Mouse (Mus musculus): ENCODE results near the gene Mrpl49. TPM values are rescaled to one million over a fixed set of nuclear protein-coding genes. Genes with fewer than 3 reads are reported as not detected.

The Mrpl49 gene
- polyA plus RNA-seq, 1 experiment from 2014 or later, result 76.7 TPM

- 90% methylated on average over 10 of the region's 10 CpGs for WGBS
- ATAC-seq (ENCODE audit: insufficient number of reproducible peaks, insufficient read depth, low FRiP score, low TSS enrichment, low read depth), result no peak
- Histone ChIP-seq H3K9me3 (no peaks in the 10 kb centered on the region), H3K36me3 (no peaks in the 10 kb centered on the region), H3K4me2 (no peak overlapping the region), H3K4me1 (replicated peaks) (peaks cover 6% of the 10 kb centered on the region), H3K27me3 (peaks cover 34% of the 10 kb centered on the region), H3K4me3 (replicated peaks) (no peak overlapping the region), H3K27ac (no peak overlapping the region), H3K9ac (replicated peaks) (0 out of 2 replicates have a peak overlapping the region, but pooled peaks have one; percentile 6)
These were observed 43.9 kb downstream of the Mrpl49 start for GRCm38 (mm10) chr19:6013691-6014090.

GRCm38 (mm10) chr19:6009137-6009536, 48.4 kb downstream of the Mrpl49 start:
- Histone ChIP-seq H3K27me3 (peaks cover 3% of the 10 kb centered on the region; the same call in 1 of the 2 replicates), H3K9me3 (no peaks in the 10 kb centered on the region), H3K4me1 (replicated peaks) (peaks cover 10% of the 10 kb centered on the region), H3K4me2 (no peak overlapping the region), H3K9ac (replicated peaks) (no peak overlapping the region), H3K36me3 (no peaks in the 10 kb centered on the region), H3K27ac (no peak overlapping the region), H3K4me3 (replicated peaks) (no peak overlapping the region)
- ATAC-seq (ENCODE audit: insufficient number of reproducible peaks, insufficient read depth, low FRiP score, low TSS enrichment, low read depth), result no peak
- 73% methylated on average over 8 of the region's 8 CpGs for WGBS

- H3K36me3 ChIP-seq, result no peaks in the 10 kb centered on the region
- no peak overlapping the region for H3K4me3 ChIP-seq (replicated peaks)
- 31% methylated on average over 13 of the region's 13 CpGs for WGBS
- H3K4me1 ChIP-seq (replicated peaks), result peaks cover 10% of the 10 kb centered on the region
- H3K9ac ChIP-seq (replicated peaks), result no peak overlapping the region
- no peak overlapping the region for H3K27ac ChIP-seq
- no peak overlapping the region for H3K4me2 ChIP-seq
- ATAC-seq (ENCODE audit: insufficient number of reproducible peaks, insufficient read depth, low FRiP score, low TSS enrichment, low read depth), result no peak
- H3K27me3 ChIP-seq, result no peaks in the 10 kb centered on the region
- no peaks in the 10 kb centered on the region for H3K9me3 ChIP-seq
These were observed 50.6 kb downstream of the Mrpl49 start for GRCm38 (mm10) chr19:6007013-6007412.

GRCm38 (mm10) chr19:6005541-6005940, 52.0 kb downstream of the Mrpl49 start:
- WGBS, result 66% methylated on average over 11 of the region's 11 CpGs
- no peaks in the 10 kb centered on the region for H3K36me3 ChIP-seq

More at GRCm38 (mm10) chr19:6005541-6005940, 52.0 kb downstream of the Mrpl49 start:
- H3K9ac ChIP-seq (replicated peaks), result no peak overlapping the region
- peaks cover 10% of the 10 kb centered on the region for H3K4me1 ChIP-seq (replicated peaks)
- H3K4me2 ChIP-seq, result no peak overlapping the region
- no peaks in the 10 kb centered on the region for H3K27me3 ChIP-seq
- no peaks in the 10 kb centered on the region for H3K9me3 ChIP-seq
- no peak for ATAC-seq (ENCODE audit: insufficient number of reproducible peaks, insufficient read depth, low FRiP score, low TSS enrichment, low read depth)
- no peak overlapping the region for H3K4me3 ChIP-seq (replicated peaks)
- no peak overlapping the region for H3K27ac ChIP-seq

Small RNA genes within 50 kb of the gene (microRNA-seq; reads per million reads assigned to microRNA genes)
- gene Mir6988, result 1.4 reads per million

Other genes starting within 250 kb of the Mrpl49 start
- 37.2 and 41.4 TPM in 2 replicates for gene Frmd8, start 182.5 kb downstream of the Mrpl49 start, polyA plus RNA-seq (2016; fragmentation: Nextera tagmentation; extraction: Ambion mirVana)
- gene Slc25a45, start 180.0 kb downstream of the Mrpl49 start, polyA plus RNA-seq (2016; fragmentation: Nextera tagmentation; extraction: Ambion mirVana), result 1.2 and 2.1 TPM in 2 replicates
- gene Tigd3, start 163.6 kb downstream of the Mrpl49 start, polyA plus RNA-seq (2016; fragmentation: Nextera tagmentation; extraction: Ambion mirVana), result 5.5 and 6.6 TPM in 2 replicates
- 192 and 199 TPM in 2 replicates for gene Dpf2, start 144.8 kb downstream of the Mrpl49 start, polyA plus RNA-seq (2016; fragmentation: Nextera tagmentation; extraction: Ambion mirVana)
- 2.7 and 3.0 TPM in 2 replicates for gene Cdc42ep2, start 133.0 kb downstream of the Mrpl49 start, polyA plus RNA-seq (2016; fragmentation: Nextera tagmentation; extraction: Ambion mirVana)
- 91.5 and 91.9 TPM in 2 replicates for gene Pola2, start 93.6 kb downstream of the Mrpl49 start, polyA plus RNA-seq (2016; fragmentation: Nextera tagmentation; extraction: Ambion mirVana)
- not detected in 2 replicates for gene Slc22a20, start 71.6 kb downstream of the Mrpl49 start, polyA plus RNA-seq (2016; fragmentation: Nextera tagmentation; extraction: Ambion mirVana)
- 7.0 and 7.7 TPM in 2 replicates for gene Capn1, start 41.9 kb downstream of the Mrpl49 start, polyA plus RNA-seq (2016; fragmentation: Nextera tagmentation; extraction: Ambion mirVana)
- 25.1 and 28.0 TPM in 2 replicates for gene Syvn1, start 11.2 kb downstream of the Mrpl49 start, polyA plus RNA-seq (2016; fragmentation: Nextera tagmentation; extraction: Ambion mirVana)
- 775 and 779 TPM in 2 replicates for gene Fau, start 59 bp upstream of the Mrpl49 start, polyA plus RNA-seq (2016; fragmentation: Nextera tagmentation; extraction: Ambion mirVana)
- 33.1 and 39.0 TPM in 2 replicates for gene Znhit2, start 3.4 kb upstream of the Mrpl49 start, polyA plus RNA-seq (2016; fragmentation: Nextera tagmentation; extraction: Ambion mirVana)
- 24.4 and 26.3 TPM in 2 replicates for gene Tm7sf2, start 10.6 kb upstream of the Mrpl49 start, polyA plus RNA-seq (2016; fragmentation: Nextera tagmentation; extraction: Ambion mirVana)
- gene Vps51, start 19.4 kb upstream of the Mrpl49 start, polyA plus RNA-seq (2016; fragmentation: Nextera tagmentation; extraction: Ambion mirVana), result 67.7 and 72.7 TPM in 2 replicates
- not detected in 2 replicates for gene Tmem262, start 22.2 kb upstream of the Mrpl49 start, polyA plus RNA-seq (2016; fragmentation: Nextera tagmentation; extraction: Ambion mirVana)
- gene Gm28374, start 24.5 kb upstream of the Mrpl49 start, polyA plus RNA-seq (2016; fragmentation: Nextera tagmentation; extraction: Ambion mirVana), result 2.7 and 4.1 TPM in 2 replicates
- 71.5 and 75.6 TPM in 2 replicates for gene Zfpl1, start 27.2 kb upstream of the Mrpl49 start, polyA plus RNA-seq (2016; fragmentation: Nextera tagmentation; extraction: Ambion mirVana)
- gene Cdca5, start 27.2 kb upstream of the Mrpl49 start, polyA plus RNA-seq (2016; fragmentation: Nextera tagmentation; extraction: Ambion mirVana), result 45.1 and 49.7 TPM in 2 replicates
- 0.56 and 0.82 TPM in 2 replicates for gene AC131692.1, start 36.6 kb upstream of the Mrpl49 start, polyA plus RNA-seq (2016; fragmentation: Nextera tagmentation; extraction: Ambion mirVana)
- 0.54 and 0.71 TPM in 2 replicates for gene Naaladl1, start 48.0 kb upstream of the Mrpl49 start, polyA plus RNA-seq (2016; fragmentation: Nextera tagmentation; extraction: Ambion mirVana)
- 55.0 and 58.8 TPM in 2 replicates for gene Sac3d1, start 60.9 kb upstream of the Mrpl49 start, polyA plus RNA-seq (2016; fragmentation: Nextera tagmentation; extraction: Ambion mirVana)
- gene Snx15, start 70.5 kb upstream of the Mrpl49 start, polyA plus RNA-seq (2016; fragmentation: Nextera tagmentation; extraction: Ambion mirVana), result 33.1 and 33.2 TPM in 2 replicates
- not detected in 2 replicates for gene Batf2, start 83.2 kb upstream of the Mrpl49 start, polyA plus RNA-seq (2016; fragmentation: Nextera tagmentation; extraction: Ambion mirVana)
- gene Arl2, start 83.8 kb upstream of the Mrpl49 start, polyA plus RNA-seq (2016; fragmentation: Nextera tagmentation; extraction: Ambion mirVana), result 78.2 and 83.4 TPM in 2 replicates
- not detected in 2 replicates for gene Majin, start 126.6 kb upstream of the Mrpl49 start, polyA plus RNA-seq (2016; fragmentation: Nextera tagmentation; extraction: Ambion mirVana)
- 2.0 and 2.4 TPM in 2 replicates for gene Gpha2, start 168.6 kb upstream of the Mrpl49 start, polyA plus RNA-seq (2016; fragmentation: Nextera tagmentation; extraction: Ambion mirVana)
- gene Ppp2r5b, start 178.1 kb upstream of the Mrpl49 start, polyA plus RNA-seq (2016; fragmentation: Nextera tagmentation; extraction: Ambion mirVana), result 22.7 and 23.7 TPM in 2 replicates
- gene Atg2a, start 183.9 kb upstream of the Mrpl49 start, polyA plus RNA-seq (2016; fragmentation: Nextera tagmentation; extraction: Ambion mirVana), result 11.1 and 11.2 TPM in 2 replicates
- gene Ehd1, start 218.9 kb upstream of the Mrpl49 start, polyA plus RNA-seq (2016; fragmentation: Nextera tagmentation; extraction: Ambion mirVana), result 71.5 and 71.6 TPM in 2 replicates
- 0.69 and 0.96 TPM in 2 replicates for gene Cdc42bpg, start 248.7 kb upstream of the Mrpl49 start, polyA plus RNA-seq (2016; fragmentation: Nextera tagmentation; extraction: Ambion mirVana)

Data from limb, embryonic 12.5 days (tissue).